Mouse (Mus musculus) thymus, adult 2 months (tissue): ENCODE results near the gene Ropn1l.

Source experiments
- CTCF ChIP-seq: fragments of 200-500 bp; IDR thresholded peaks from 2 replicates; pipeline ENCODE4 v1.5.1; 2012; ENCODE audit warnings: mild to moderate bottlenecking, control low read depth, low read length, moderate library complexity, borderline replicate concordance; ENCODE audit not compliant: control insufficient read depth, poor library complexity, insufficient read depth; ENCODE audit errors: extremely low read depth
- POLR2A ChIP-seq: fragments of 200-500 bp; IDR thresholded peaks from 2 replicates; pipeline ENCODE4 v1.6.1; 2012; ENCODE audit warnings: mild to moderate bottlenecking, low read length, control low read depth, moderate library complexity; ENCODE audit not compliant: control insufficient read depth, poor library complexity, insufficient read depth; ENCODE audit errors: extremely low read depth

- no peak for TF ChIP-seq CTCF
- no peak for TF ChIP-seq POLR2A
These were observed 56.2 kb downstream of the Ropn1l start for GRCm38 (mm10) chr15:31397379-31397778.
